Mouse (Mus musculus) cerebellum, postnatal 25 days (tissue): ENCODE results near the gene Atp9a.

ENCODE experiments used
- DNase-seq, 2 experiments: peaks; one replicate each; pipeline ENCODE4 v3.0.0; 2021; ENCODE audit warnings: mixed read lengths in 2 of 2

Atp9a gene

GRCm38 (mm10) chr2:168634881-168635280, 107.3 kb downstream of the Atp9a start:
- DNase-seq = no peak

GRCm38 (mm10) chr2:168633301-168633816, 108.8 kb downstream of the Atp9a start:
- DNase-seq = no peak

GRCm38 (mm10) chr2:168632543-168632942, 109.7 kb downstream of the Atp9a start:
- peak in 1 of 2 experiments; percentile 59 for DNase-seq

- DNase-seq = peak; percentile 82 to 89
Measured at GRCm38 (mm10) chr2:168628787-168629186, 113.4 kb downstream of the Atp9a start.

GRCm38 (mm10) chr2:168627829-168628770, 114.1 kb downstream of the Atp9a start:
- no peak for DNase-seq

- DNase-seq = no peak
Measured at GRCm38 (mm10) chr2:168626385-168626784, 115.8 kb downstream of the Atp9a start.

GRCm38 (mm10) chr2:168625091-168625490, 117.1 kb downstream of the Atp9a start:
- no peak for DNase-seq

GRCm38 (mm10) chr2:168621111-168621802, 121.0 kb downstream of the Atp9a start:
- DNase-seq = no peak

GRCm38 (mm10) chr2:168618205-168618717, 123.9 kb downstream of the Atp9a start:
- no peak for DNase-seq

GRCm38 (mm10) chr2:168615160-168615559, 127.0 kb downstream of the Atp9a start:
- peak in 1 of 2 experiments; percentile 67 for DNase-seq

GRCm38 (mm10) chr2:168614170-168614872, 127.9 kb downstream of the Atp9a start:
- no peak for DNase-seq

- no peak for DNase-seq
Measured at GRCm38 (mm10) chr2:168613092-168613880, 128.9 kb downstream of the Atp9a start.

- DNase-seq = peak in 1 of 2 experiments; percentile 48
Measured at GRCm38 (mm10) chr2:168610941-168611340, 131.3 kb downstream of the Atp9a start.

- no peak for DNase-seq
Measured at GRCm38 (mm10) chr2:168609653-168610248, 132.5 kb downstream of the Atp9a start.

GRCm38 (mm10) chr2:168608125-168608564, 134.1 kb downstream of the Atp9a start:
- DNase-seq = no peak

GRCm38 (mm10) chr2:168604655-168605070, 137.5 kb downstream of the Atp9a start:
- no peak for DNase-seq

- DNase-seq = no peak
Measured at GRCm38 (mm10) chr2:168602387-168602741, 139.8 kb downstream of the Atp9a start.

GRCm38 (mm10) chr2:168601491-168602386, 140.5 kb downstream of the Atp9a start, which contains the start of gene Nfatc2:
Nfatc2 (minus strand) TSS chr2:168601657.
- peak; percentile 73 to 77 for DNase-seq

- DNase-seq = peak; percentile 67
Measured at GRCm38 (mm10) chr2:168600750-168601490, 141.3 kb downstream of the Atp9a start.
